Mouse (Mus musculus): ENCODE data around the gene Slamf9. TPM values are rescaled to one million over a fixed set of nuclear protein-coding genes. Genes with fewer than 3 reads are reported as not detected.

Slamf9 gene
- polyA plus RNA-seq, 1 experiment from 2014 or later: 0.31 TPM

Other genes starting within 250 kb of the Slamf9 start
- gene Atp1a4, start 216.9 kb upstream of the Slamf9 start, polyA plus RNA-seq (2014; fragmentation: Nextera tagmentation; extraction: Ambion mirVana): not detected in 2 replicates
- 66.2 and 72.2 TPM in 2 replicates for gene Igsf8, start 213.7 kb upstream of the Slamf9 start, polyA plus RNA-seq (2014; fragmentation: Nextera tagmentation; extraction: Ambion mirVana)
- 23.6 and 27.9 TPM in 2 replicates for gene Atp1a2, start 177.3 kb upstream of the Slamf9 start, polyA plus RNA-seq (2014; fragmentation: Nextera tagmentation; extraction: Ambion mirVana)
- 1.3 and 2.7 TPM in 2 replicates for gene Kcnj9, start 146.0 kb upstream of the Slamf9 start, polyA plus RNA-seq (2014; fragmentation: Nextera tagmentation; extraction: Ambion mirVana)
- gene Kcnj10, start 134.1 kb upstream of the Slamf9 start, polyA plus RNA-seq (2014; fragmentation: Nextera tagmentation; extraction: Ambion mirVana): 2.3 and 2.6 TPM in 2 replicates
- 5.2 and 6.1 TPM in 2 replicates for gene Pigm, start 98.8 kb upstream of the Slamf9 start, polyA plus RNA-seq (2014; fragmentation: Nextera tagmentation; extraction: Ambion mirVana)
- gene Igsf9, start 6.4 kb downstream of the Slamf9 start, polyA plus RNA-seq (2014; fragmentation: Nextera tagmentation; extraction: Ambion mirVana): 29.6 and 32.4 TPM in 2 replicates
- gene Tagln2, start 24.7 kb downstream of the Slamf9 start, polyA plus RNA-seq (2014; fragmentation: Nextera tagmentation; extraction: Ambion mirVana): 56.9 and 107 TPM in 2 replicates
- gene Cfap45, start 45.4 kb downstream of the Slamf9 start, polyA plus RNA-seq (2014; fragmentation: Nextera tagmentation; extraction: Ambion mirVana): 3.1 and 3.5 TPM in 2 replicates
- 1.4 and 1.5 TPM in 2 replicates for gene Vsig8, start 80.6 kb downstream of the Slamf9 start, polyA plus RNA-seq (2014; fragmentation: Nextera tagmentation; extraction: Ambion mirVana)
- gene Slamf8, start 115.2 kb downstream of the Slamf9 start, polyA plus RNA-seq (2014; fragmentation: Nextera tagmentation; extraction: Ambion mirVana): not detected in 2 replicates
- 0.17 and 0.21 TPM in 2 replicates for gene Fcrl6, start 127.2 kb downstream of the Slamf9 start, polyA plus RNA-seq (2014; fragmentation: Nextera tagmentation; extraction: Ambion mirVana)
- 17.9 and 18.7 TPM in 2 replicates for gene Dusp23, start 157.6 kb downstream of the Slamf9 start, polyA plus RNA-seq (2014; fragmentation: Nextera tagmentation; extraction: Ambion mirVana)
- 0.30 and 0.39 TPM in 2 replicates for gene Crp, start 222.7 kb downstream of the Slamf9 start, polyA plus RNA-seq (2014; fragmentation: Nextera tagmentation; extraction: Ambion mirVana)

Data from neural tube, embryonic 14.5 days (tissue).